Mouse (Mus musculus): ENCODE results near the gene Tmem132b.

GRCm38 (mm10) chr5:125549750-125550489 is 18.3 kb downstream of the Tmem132b start:
- TF ChIP-seq SRF (IDR thresholded peaks at IDR 0.05; ENCODE audit: control insufficient read depth, insufficient read length, low read depth) (no peak), E2F4 (IDR thresholded peaks at IDR 0.05; ENCODE audit: insufficient read depth) (no peak), POLR2A (IDR thresholded peaks at IDR 0.05; ENCODE audit: insufficient read length, low read depth) (no peak), MYOD1 (IDR thresholded peaks at IDR 0.05; ENCODE audit: control insufficient read depth in 1 of 3, insufficient read length in 2 of 3, low read depth in 2 of 3) (no peak), TCF12 (IDR thresholded peaks at IDR 0.05; ENCODE audit: insufficient read depth, poor library complexity, severe bottlenecking) (no peak)
